Mouse (Mus musculus) kidney, postnatal 4 days (tissue): ENCODE data around the gene Traf3.
A peak's percentile ranks its signal among the peaks of the same experiment; 100 is the strongest.

Experiments used
- DNase-seq, 2 experiments: peaks; one replicate each; pipeline ENCODE4 v3.0.0; 2021; ENCODE audit warnings: mixed read lengths in 2 of 2

The Traf3 gene

GRCm38 (mm10) chr12:111207641-111208040 is 41.5 kb downstream of the Traf3 start:
- no peak for DNase-seq

- DNase-seq: no peak
These were observed 45.6 kb downstream of the Traf3 start for GRCm38 (mm10) chr12:111211729-111212128.

GRCm38 (mm10) chr12:111218867-111219266 is 52.7 kb downstream of the Traf3 start:
- DNase-seq: no peak

- no peak for DNase-seq
These were observed 59.1 kb downstream of the Traf3 start for GRCm38 (mm10) chr12:111225197-111225780.

- DNase-seq: no peak
These were observed 61.2 kb downstream of the Traf3 start for GRCm38 (mm10) chr12:111227410-111227809.

GRCm38 (mm10) chr12:111228488-111228887 is 62.3 kb downstream of the Traf3 start:
- no peak for DNase-seq

GRCm38 (mm10) chr12:111230793-111231192 is 64.6 kb downstream of the Traf3 start:
- DNase-seq: no peak

- DNase-seq: no peak
These were observed 67.6 kb downstream of the Traf3 start for GRCm38 (mm10) chr12:111233798-111234197.

GRCm38 (mm10) chr12:111234383-111234782 is 68.2 kb downstream of the Traf3 start:
- DNase-seq: no peak

- DNase-seq: no peak
These were observed 69.5 kb downstream of the Traf3 start for GRCm38 (mm10) chr12:111235631-111236030.

- DNase-seq: no peak
These were observed 71.5 kb downstream of the Traf3 start for GRCm38 (mm10) chr12:111237611-111238188.

- no peak for DNase-seq
These were observed 72.2 kb downstream of the Traf3 start for GRCm38 (mm10) chr12:111238345-111238744.

GRCm38 (mm10) chr12:111238778-111239177 is 72.6 kb downstream of the Traf3 start:
- peak; percentile 75 to 82 for DNase-seq

- peak in 1 of 2 experiments; percentile 44 for DNase-seq
These were observed 73.8 kb downstream of the Traf3 start for GRCm38 (mm10) chr12:111239930-111240329.

- DNase-seq: no peak
These were observed 75.7 kb downstream of the Traf3 start for GRCm38 (mm10) chr12:111241916-111242315.

GRCm38 (mm10) chr12:111242346-111242745 is 76.2 kb downstream of the Traf3 start:
- no peak for DNase-seq

GRCm38 (mm10) chr12:111243733-111244132 is 77.6 kb downstream of the Traf3 start:
- DNase-seq: no peak

- DNase-seq: no peak
These were observed 78.9 kb downstream of the Traf3 start for GRCm38 (mm10) chr12:111245070-111245469.

- no peak for DNase-seq
These were observed 80.8 kb downstream of the Traf3 start for GRCm38 (mm10) chr12:111246808-111247464.

- no peak for DNase-seq
These were observed 82.9 kb downstream of the Traf3 start for GRCm38 (mm10) chr12:111249095-111249494.

- no peak for DNase-seq
These were observed 83.9 kb downstream of the Traf3 start for GRCm38 (mm10) chr12:111250116-111250515.

- peak in 1 of 2 experiments; percentile 43 for DNase-seq
These were observed 85.1 kb downstream of the Traf3 start for GRCm38 (mm10) chr12:111251227-111251626.

GRCm38 (mm10) chr12:111263650-111264049 is 97.5 kb downstream of the Traf3 start:
- no peak for DNase-seq

- no peak for DNase-seq
These were observed 99.0 kb downstream of the Traf3 start for GRCm38 (mm10) chr12:111265212-111265611.
